In the genomic region with DNA sequence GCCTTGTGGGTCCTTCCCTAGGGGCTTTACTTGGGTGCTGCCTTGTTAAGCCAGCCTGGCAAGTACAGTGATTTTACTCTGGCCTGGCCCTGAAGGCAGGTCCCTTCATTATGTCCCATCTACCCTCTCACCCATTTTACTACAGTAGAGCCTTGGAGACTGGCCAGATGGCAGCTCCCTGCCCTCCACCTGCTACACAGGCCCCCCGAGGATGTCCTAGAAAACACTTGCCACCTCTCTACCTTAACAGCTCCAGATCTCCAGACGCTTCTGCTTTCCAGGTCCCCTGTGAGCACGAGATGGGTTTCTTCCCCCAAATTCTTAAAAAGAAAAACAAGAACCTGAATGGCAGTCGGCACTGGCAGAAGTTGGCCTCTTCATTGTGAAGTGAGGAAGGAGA, we compare ENCODE assay signal across 10 mouse cellular contexts.
"Had no signal": no experiment of that assay in that cellular context is flagged by ENCODE, and none has a peak within 500 bp of the region (broad histone marks: within the 10 kb centered on the region; RNA-seq: fewer than 3 reads in every experiment).

No protein-coding gene starts in this region.

- H3K4me2 ChIP-seq: kidney, embryonic 15.5 days; limb, embryonic 12.5 days; midbrain, embryonic 13.5 days; neural tube, embryonic 15.5 days had no signal

- ATAC-seq: midbrain, embryonic 13.5 days had no signal

- H3K27ac ChIP-seq: kidney, embryonic 15.5 days; limb, embryonic 12.5 days; liver, embryonic 14.5 days; midbrain, embryonic 13.5 days; neural tube, embryonic 15.5 days had no signal

- H3K4me3 ChIP-seq: kidney, embryonic 15.5 days; limb, embryonic 12.5 days; midbrain, embryonic 13.5 days; neural tube, embryonic 15.5 days had no signal

- H3K9me3 ChIP-seq: kidney, embryonic 15.5 days; limb, embryonic 12.5 days; midbrain, embryonic 13.5 days; neural tube, embryonic 15.5 days had no signal

- H3K27me3 ChIP-seq: kidney, embryonic 15.5 days; limb, embryonic 12.5 days; midbrain, embryonic 13.5 days; neural tube, embryonic 15.5 days had no signal

- DNase-seq: kidney, postnatal 14 days; liver; lung, adult 18-20 months; spleen, adult 18-20 months; thymus, postnatal 36 days had no signal

- H3K4me1 ChIP-seq: neural tube, embryonic 15.5 days had no signal

- H3K9ac ChIP-seq: kidney, embryonic 15.5 days; limb, embryonic 12.5 days; liver, embryonic 14.5 days; midbrain, embryonic 13.5 days; neural tube, embryonic 15.5 days had no signal

- H3K36me3 ChIP-seq: kidney, embryonic 15.5 days; limb, embryonic 12.5 days; midbrain, embryonic 13.5 days; neural tube, embryonic 15.5 days had no signal
